In the genomic region with DNA sequence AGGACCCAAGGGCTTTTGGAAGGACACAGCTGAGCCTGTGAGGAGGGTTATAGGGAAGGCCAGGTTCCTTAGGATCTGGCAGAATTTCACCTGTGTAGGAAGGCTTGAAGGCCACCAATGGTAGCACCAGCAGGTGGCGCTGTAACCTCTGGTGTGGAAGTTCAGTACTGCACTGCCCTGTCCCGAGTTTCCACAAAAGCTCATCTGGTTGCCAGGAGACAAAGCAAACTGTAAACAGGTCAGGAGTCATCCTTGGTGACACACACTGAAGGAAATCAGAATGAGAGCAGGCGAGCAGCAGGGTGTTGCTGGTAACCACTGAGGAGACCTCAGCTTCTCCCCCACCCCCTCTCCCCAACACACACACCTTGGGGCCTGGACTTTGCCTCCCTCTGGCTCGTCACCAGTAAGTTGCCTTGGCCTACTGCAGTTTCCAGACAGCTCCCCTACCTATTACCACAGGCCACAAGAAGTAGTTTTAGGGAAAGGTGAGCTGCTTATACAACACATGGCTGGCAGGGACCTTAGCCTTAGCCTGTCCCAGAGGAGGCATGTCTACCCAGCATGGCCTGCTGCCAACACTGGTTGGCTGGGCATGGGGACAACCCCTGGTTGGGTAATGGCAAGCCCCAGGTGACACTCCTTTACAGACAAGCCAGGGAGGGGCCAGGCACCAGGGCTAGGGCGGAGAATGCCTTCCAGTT, we compare ENCODE assay signal across 8 mouse cellular contexts. TPM values are rescaled to one million over a fixed set of nuclear protein-coding genes. Genes with fewer than 3 reads are reported as not detected.
A peak's percentile ranks its signal among the peaks of the same experiment; 100 is the strongest.
DNase-seq lines count a peak whose midpoint lies in the region; ATAC-seq and TF ChIP-seq lines count a peak whose summit lies in the region.

No protein-coding gene starts in this region.

- TF ChIP-seq CTCF in layer of hippocampus, adult 2 months (conservative IDR thresholded peaks at IDR 0.05), result peak; percentile 90

- ATAC-seq in midbrain, embryonic 11.5 days (ENCODE audit: low FRiP score), result no peak

- peaks cover 23% of the 10 kb centered on the region for H3K4me1 ChIP-seq in midbrain, embryonic 11.5 days (ENCODE audit: control insufficient read depth, insufficient read depth, low read length)

- H3K4me3 ChIP-seq in layer of hippocampus, adult 2 months, result no peak overlapping the region
- H3K4me3 ChIP-seq in midbrain, embryonic 11.5 days (ENCODE audit: low read depth, low read length), result no peak overlapping the region

- H3K36me3 ChIP-seq in midbrain, embryonic 11.5 days (ENCODE audit: control insufficient read depth, insufficient read depth, low read length), result no peaks in the 10 kb centered on the region

- DNase-seq in layer of hippocampus, adult 2 months (ENCODE audit: low spot score in 2 of 2), result peak in 1 of 2 experiments; percentile 72
- no peak for DNase-seq in layer of hippocampus, adult 9-11 months
- peak; percentile 60 to 72 for DNase-seq in adrenal gland, postnatal 4 days (ENCODE audit: low spot score in 2 of 2)
- peak; percentile 77 for DNase-seq in fat pad, adult 2 months (ENCODE audit: extremely low read depth, low read depth, low spot score)
- peak; percentile 82 to 88 for DNase-seq in heart, postnatal 14 days
- peak; percentile 52 to 54 for DNase-seq in left cerebral cortex, postnatal 36 days (ENCODE audit: low spot score in 2 of 2)
- peak; percentile 96 for DNase-seq in midbrain, embryonic 11.5 days (ENCODE audit: low spot score, missing footprints)
- peak; percentile 70 to 92 for DNase-seq in spleen, postnatal 4 days (ENCODE audit: low spot score in 2 of 2)

- no peak overlapping the region for H3K9ac ChIP-seq in midbrain, embryonic 11.5 days (ENCODE audit: low read length)

- intact Hi-C loops in heart, postnatal 14 days (cut with DNase I), result loop anchor here (1.0 to 2.0 kb wide), 2 partner anchors 31 to 67 kb away; no protein-coding TSS in a partner anchor
- intact Hi-C loops in left cerebral cortex, postnatal 36 days (cut with DNase I), result loop anchor here (2.0 kb wide), 1 partner anchor 65 kb away; a partner anchor contains a TSS

- H3K27ac ChIP-seq in layer of hippocampus, adult 2 months, result peak overlapping the region; percentile 82
- H3K27ac ChIP-seq in midbrain, embryonic 11.5 days (ENCODE audit: low read depth, low read length), result no peak overlapping the region

- no peak overlapping the region for H3K4me2 ChIP-seq in midbrain, embryonic 11.5 days

- H3K9me3 ChIP-seq in midbrain, embryonic 11.5 days (ENCODE audit: control insufficient read depth, low read length), result no peaks in the 10 kb centered on the region

- WGBS in midbrain, embryonic 11.5 days, result 42% methylated on average over 5 of the region's 5 CpGs

- no peaks in the 10 kb centered on the region for H3K27me3 ChIP-seq in midbrain, embryonic 11.5 days (ENCODE audit: control insufficient read depth, insufficient read depth, low read length)

RNA-seq across cellular contexts. Expression of a gene that starts 4.4 kb away (rescaled TPM):
- 100 to 1,000 TPM; 115 to 139 TPM for total RNA-seq in layer of hippocampus, adult 2 months (2021)
- total RNA-seq in adrenal gland, postnatal 4 days (2021), result 10 to 100 TPM; 65.0 to 67.0 TPM
- 10 to 100 TPM; 14.5 to 18.2 TPM for total RNA-seq in heart, postnatal 14 days (2021)
- 10 to 100 TPM; 82.7 to 82.8 TPM for total RNA-seq in left cerebral cortex, postnatal 36 days (2021)
- 45.8 and 48.8 TPM in 2 replicates for polyA plus RNA-seq in midbrain, embryonic 11.5 days (2014; fragmentation: Nextera tagmentation; extraction: Ambion mirVana)

RNA-seq across cellular contexts. Expression of a gene that starts 11.5 kb away (rescaled TPM):
- total RNA-seq in layer of hippocampus, adult 2 months (2021), result 1 to 10 TPM in 1 of 2 experiments, not detected in 1; 1.2 TPM
- total RNA-seq in adrenal gland, postnatal 4 days (2021), result 1 to 10 TPM; 3.4 to 5.2 TPM
- 1 to 10 TPM; 1.2 to 1.4 TPM for total RNA-seq in heart, postnatal 14 days (2021)
- total RNA-seq in left cerebral cortex, postnatal 36 days (2021), result 1 to 10 TPM; 1.7 TPM
- polyA plus RNA-seq in midbrain, embryonic 11.5 days (2014; fragmentation: Nextera tagmentation; extraction: Ambion mirVana), result not detected in 2 replicates

RNA-seq across cellular contexts. Expression of a gene that starts 20.7 kb away (rescaled TPM):
- 1 to 10 TPM; 1.8 to 2.2 TPM for total RNA-seq in layer of hippocampus, adult 2 months (2021)
- 1 to 10 TPM; 8.2 to 8.3 TPM for total RNA-seq in adrenal gland, postnatal 4 days (2021)
- total RNA-seq in heart, postnatal 14 days (2021), result 1 to 10 TPM; 2.6 to 3.7 TPM
- 1 to 10 TPM; 1.6 to 3.3 TPM for total RNA-seq in left cerebral cortex, postnatal 36 days (2021)
- 0.10 and 0.25 TPM in 2 replicates for polyA plus RNA-seq in midbrain, embryonic 11.5 days (2014; fragmentation: Nextera tagmentation; extraction: Ambion mirVana)

RNA-seq across cellular contexts. Expression of a gene that starts 45.8 kb away (rescaled TPM):
- not detected for total RNA-seq in layer of hippocampus, adult 2 months (2021)
- 1,000 to 10,000 TPM in 1 of 2 experiments, under 1 TPM in 1; 0.42 to 1,494 TPM for total RNA-seq in adrenal gland, postnatal 4 days (2021)
- total RNA-seq in heart, postnatal 14 days (2021), result not detected
- total RNA-seq in left cerebral cortex, postnatal 36 days (2021), result not detected
- polyA plus RNA-seq in midbrain, embryonic 11.5 days (2014; fragmentation: Nextera tagmentation; extraction: Ambion mirVana), result 0.07 TPM in 1 of 2 replicates, not detected in the other

RNA-seq across cellular contexts. Expression of a gene that starts 49.5 kb away (rescaled TPM):
- total RNA-seq in layer of hippocampus, adult 2 months (2021), result 10 to 100 TPM; 35.8 to 39.4 TPM
- total RNA-seq in adrenal gland, postnatal 4 days (2021), result 10 to 100 TPM; 57.9 to 60.4 TPM
- total RNA-seq in heart, postnatal 14 days (2021), result 10 to 100 TPM; 41.5 to 44.7 TPM
- total RNA-seq in left cerebral cortex, postnatal 36 days (2021), result 10 to 100 TPM; 35.4 to 39.0 TPM
- 65.9 and 71.6 TPM in 2 replicates for polyA plus RNA-seq in midbrain, embryonic 11.5 days (2014; fragmentation: Nextera tagmentation; extraction: Ambion mirVana)
